Mouse (Mus musculus): ENCODE data around the gene Tagln3.

The Tagln3 gene

GRCm38 (mm10) chr16:45720022-45720630 is 4.3 kb downstream of the Tagln3 start:
- DNase-seq (ENCODE audit: extremely low spot score), result no peak

DNA sequence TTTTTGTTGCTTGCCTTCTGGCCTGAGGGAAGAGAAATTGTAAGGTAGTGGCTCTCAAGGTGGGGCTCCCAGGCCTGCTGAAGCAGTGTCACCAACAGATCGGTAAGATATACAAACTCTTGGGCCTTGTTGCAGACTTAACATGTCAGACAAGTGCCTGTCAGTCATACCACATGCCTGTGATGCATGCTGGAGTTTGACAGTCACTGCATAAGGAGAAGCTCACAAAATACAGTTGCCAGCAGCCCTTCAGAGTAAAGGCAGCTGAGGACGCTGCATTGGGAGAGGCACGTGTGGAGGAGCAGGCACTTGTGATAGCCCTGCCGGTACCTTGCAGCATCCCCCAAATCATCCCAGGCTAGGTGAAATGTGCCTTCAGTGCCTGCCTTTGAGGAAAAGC is 6.1 kb downstream of the Tagln3 start:
- DNase-seq (ENCODE audit: extremely low spot score), result no peak

GRCm38 (mm10) chr16:45714489-45715150 is 9.8 kb downstream of the Tagln3 start:
- DNase-seq (ENCODE audit: extremely low spot score), result no peak

DNA sequence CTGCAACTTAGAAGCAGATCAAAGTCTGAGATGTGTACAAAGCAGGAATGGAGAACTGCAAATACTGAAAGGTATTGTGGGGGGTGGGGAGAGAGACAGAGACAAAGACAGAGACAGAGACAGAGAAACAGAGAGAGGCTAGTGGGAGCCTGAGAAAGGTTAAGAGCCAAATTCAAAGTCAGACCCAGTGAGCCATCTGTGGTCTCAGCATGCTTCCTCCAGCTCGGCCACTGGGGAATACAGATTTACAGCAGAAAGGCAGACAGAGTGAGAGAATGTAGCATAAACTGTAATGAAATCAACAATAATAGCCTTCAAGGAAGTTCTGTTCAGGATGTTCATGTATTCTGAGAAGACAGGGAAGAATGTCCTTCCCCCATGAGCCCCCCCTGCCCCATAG is 10.5 kb downstream of the Tagln3 start:
- DNase-seq (ENCODE audit: extremely low spot score), result no peak

- DNase-seq (ENCODE audit: extremely low spot score), result no peak
Observed at GRCm38 (mm10) chr16:45713261-45713660, 11.1 kb downstream of the Tagln3 start.

DNA sequence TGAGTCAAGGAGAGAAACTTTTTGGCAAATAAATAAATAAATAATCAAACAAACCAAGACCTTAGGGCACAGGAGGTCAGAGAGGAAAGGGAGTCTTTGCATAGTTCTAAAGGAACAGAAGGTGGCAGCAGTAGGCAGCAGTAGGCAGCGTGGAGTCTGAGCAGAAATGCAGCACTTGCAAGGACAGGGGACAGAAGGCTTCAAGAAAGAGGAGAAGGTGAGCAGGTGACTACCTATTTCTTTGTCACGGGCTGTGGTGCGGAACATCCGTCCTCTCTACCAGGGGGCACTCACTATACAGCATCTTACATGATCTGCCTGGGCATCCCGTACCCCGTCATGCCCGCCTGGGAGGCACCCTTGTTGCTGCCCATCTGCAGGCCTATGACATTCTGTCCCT is 13.1 kb downstream of the Tagln3 start:
- no peak for DNase-seq (ENCODE audit: extremely low spot score)

GRCm38 (mm10) chr16:45699301-45699700 is 25.1 kb downstream of the Tagln3 start:
- DNase-seq (ENCODE audit: extremely low spot score), result no peak

- DNase-seq (ENCODE audit: extremely low spot score), result no peak
Observed at GRCm38 (mm10) chr16:45697996-45698395, 26.4 kb downstream of the Tagln3 start.

DNA sequence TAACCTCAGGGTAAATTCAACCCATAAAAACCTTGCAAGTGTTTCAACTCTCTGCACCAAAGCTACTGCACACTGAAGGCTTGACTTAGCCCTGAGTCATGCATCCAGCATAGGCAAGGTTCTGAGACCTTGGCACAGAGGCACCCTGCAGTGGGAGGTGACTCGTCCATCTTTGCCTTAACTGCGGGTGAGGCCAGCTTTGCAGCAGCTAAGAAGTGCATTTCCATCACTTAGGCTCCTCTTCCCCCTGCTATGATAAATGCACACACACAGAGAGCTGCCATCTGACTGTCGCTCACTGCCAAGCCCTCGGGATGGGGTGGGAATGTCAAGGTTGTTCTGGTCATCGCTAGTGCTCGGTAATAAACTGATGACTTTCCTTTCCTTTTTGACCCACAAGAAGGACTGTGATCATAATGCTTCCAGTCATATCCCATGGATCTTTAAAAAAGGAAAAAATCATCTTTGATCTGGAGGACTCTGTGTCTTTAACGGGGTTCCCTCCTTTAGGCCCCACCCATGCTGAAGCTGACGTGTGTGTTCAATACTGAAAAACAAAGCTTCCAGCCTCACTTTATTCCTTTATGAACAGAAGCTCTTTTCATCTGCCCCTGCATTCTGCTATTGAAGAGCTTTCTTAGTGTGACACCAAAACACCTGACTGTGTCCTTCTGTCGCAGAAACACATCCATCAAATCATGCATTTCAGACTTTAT is 28.8 kb downstream of the Tagln3 start:
- no peak for DNase-seq (ENCODE audit: extremely low spot score)

DNA sequence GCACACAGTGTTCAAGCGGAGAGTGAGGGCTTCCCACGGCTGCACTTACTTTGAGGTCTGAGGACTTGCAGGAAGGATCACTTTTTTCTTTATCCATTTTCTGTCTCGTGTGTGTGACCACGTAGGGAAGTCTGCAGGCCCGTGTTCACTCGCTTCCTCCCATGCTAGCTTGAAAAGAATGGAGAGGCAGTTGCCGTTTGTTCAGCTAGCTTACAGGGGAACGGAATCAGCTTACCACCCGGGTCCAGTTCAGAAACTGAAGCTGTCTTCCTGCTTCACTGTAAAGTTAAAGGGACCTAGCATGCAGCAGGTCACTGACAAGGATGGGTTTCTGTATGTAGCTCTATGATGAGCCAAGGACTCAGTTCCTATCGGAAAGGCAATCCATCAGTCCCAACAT is 30.9 kb downstream of the Tagln3 start, which contains the start of gene Tmprss7:
Tmprss7 (minus strand) TSS at position 101 of the 400 bp plus-strand sequence.
- DNase-seq (ENCODE audit: extremely low spot score), result no peak

- no peak for DNase-seq (ENCODE audit: extremely low spot score)
Observed at GRCm38 (mm10) chr16:45692851-45693250, 31.6 kb downstream of the Tagln3 start.

DNA sequence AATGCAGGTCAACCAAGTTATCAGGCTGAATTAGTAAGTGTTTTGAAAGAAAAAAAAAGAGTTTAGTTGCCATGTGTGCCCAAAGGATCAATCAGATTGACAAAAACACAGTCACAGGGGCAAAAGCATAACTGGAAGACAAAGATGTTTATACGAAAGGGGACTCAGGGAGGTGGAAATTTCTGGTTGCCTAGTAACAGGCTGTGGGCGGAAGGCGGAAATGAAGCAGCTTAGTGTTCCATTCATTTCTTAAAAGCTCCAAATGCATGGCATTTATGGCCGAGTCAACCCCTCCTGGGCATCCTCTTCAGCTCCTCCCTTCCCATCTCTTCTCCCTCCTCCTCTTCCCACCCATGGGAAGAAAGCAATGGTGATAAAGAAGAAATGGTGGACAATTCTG is 34.2 kb downstream of the Tagln3 start:
- DNase-seq (ENCODE audit: extremely low spot score), result peak; percentile 14

DNA sequence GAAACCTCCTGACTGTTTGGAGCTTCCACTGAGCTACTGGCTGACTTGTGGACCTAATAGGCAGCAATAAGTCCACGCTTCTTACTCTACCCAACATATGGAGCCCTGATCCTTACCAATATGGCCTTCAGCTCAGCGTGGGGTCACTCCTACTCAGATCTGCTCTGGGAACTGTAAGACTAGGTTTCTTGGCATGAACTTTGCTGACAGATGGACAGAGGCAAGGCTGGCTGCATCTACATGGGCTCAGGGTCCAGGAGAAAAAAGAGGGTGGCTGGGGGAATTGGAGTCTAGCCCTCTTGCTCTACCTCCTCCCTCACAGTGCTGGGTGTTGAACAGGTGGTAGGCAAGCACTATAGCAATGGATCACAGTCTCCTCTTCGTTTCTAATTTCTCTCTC is 37.6 kb downstream of the Tagln3 start:
- DNase-seq (ENCODE audit: extremely low spot score), result no peak

DNA sequence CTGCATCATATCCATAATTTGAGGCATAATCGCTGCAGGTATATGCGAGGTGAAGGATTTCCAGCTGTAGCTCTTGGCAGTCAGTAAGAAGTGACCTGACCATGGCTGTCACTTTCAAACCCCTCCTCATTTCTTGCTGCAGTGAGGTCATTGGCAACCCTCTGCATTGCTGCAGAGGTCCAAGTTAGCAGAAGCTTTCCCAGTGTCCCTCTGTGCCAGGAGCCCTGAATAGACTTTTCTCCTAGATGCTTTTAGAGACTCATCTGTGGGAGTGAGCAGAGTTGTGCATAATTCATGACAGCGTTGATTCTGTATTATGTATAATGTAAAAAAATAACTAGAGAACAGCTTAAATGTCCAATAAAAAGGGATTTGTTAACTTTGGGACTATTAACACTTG is 39.1 kb downstream of the Tagln3 start:
- DNase-seq (ENCODE audit: extremely low spot score), result no peak

- DNase-seq (ENCODE audit: extremely low spot score), result peak; percentile 71
Observed at GRCm38 (mm10) chr16:45684815-45685214, 39.6 kb downstream of the Tagln3 start.

DNA sequence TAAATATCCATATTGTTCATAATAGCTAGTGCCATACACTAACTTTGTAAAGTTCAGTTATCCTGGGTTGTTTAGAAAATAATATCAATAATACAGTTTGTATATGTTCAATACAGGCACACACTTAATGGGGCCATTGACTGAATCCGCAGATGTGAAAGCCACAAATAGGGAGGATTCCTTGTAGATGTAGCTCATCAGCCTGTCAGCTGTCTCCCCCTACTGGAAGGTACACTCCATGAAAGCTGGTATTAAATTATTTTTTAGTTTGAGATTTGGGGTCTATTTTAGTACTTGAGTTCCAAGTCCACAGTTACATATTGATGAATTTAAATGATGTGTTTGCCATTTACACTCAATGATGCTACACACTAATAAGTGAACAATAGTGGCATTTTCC is 47.9 kb downstream of the Tagln3 start:
- no peak for DNase-seq (ENCODE audit: extremely low spot score)

- DNase-seq (ENCODE audit: extremely low spot score), result no peak
Observed at GRCm38 (mm10) chr16:45670005-45670404, 54.4 kb downstream of the Tagln3 start.

GRCm38 (mm10) chr16:45668178-45668577 is 56.2 kb downstream of the Tagln3 start:
- DNase-seq (ENCODE audit: extremely low spot score), result no peak

DNA sequence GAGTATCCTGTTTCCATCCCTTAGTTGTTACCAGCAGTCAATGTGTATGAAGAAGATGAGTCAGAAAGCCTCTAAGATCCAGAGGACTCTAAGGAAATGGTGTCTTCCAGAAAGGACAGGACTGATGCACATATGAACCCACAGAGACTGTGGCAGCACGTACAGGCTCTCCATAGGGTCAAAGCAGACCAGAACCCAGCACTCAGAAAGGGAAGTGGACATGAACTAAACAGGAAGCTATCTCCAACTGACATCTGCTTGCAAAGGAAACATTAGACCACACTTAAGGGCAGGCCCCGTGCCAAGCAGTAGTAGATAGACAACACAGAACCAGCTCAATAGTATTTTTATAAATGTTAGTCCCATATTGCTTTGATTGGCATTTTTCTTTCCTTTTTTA is 58.3 kb downstream of the Tagln3 start:
- no peak for DNase-seq (ENCODE audit: extremely low spot score)

DNA sequence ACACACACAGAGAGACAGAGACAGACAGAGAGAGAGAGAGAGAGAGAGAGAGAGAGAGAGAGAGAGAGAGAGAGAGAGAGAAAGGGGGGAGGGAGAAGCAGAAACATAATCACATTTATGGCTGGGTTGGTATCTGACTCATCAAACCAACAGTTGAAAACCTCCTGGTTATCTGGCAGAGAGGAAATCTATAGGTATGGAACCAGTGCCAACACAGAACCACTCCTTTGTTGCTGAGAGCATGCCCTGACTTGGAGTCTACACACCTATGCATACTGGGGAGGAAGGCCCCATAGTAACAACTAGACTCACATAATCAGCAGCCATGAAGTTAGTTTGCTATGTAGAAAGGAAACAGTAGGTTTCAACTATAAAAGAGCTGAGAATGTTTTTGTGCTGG is 62.0 kb downstream of the Tagln3 start:
- DNase-seq (ENCODE audit: extremely low spot score), result no peak

Data from embryo, embryonic 9.5 days (tissue).